Mouse (Mus musculus): Measurements from ENCODE around the gene Slc17a9.
A peak's percentile ranks its signal among the peaks of the same experiment; 100 is the strongest.

Slc17a9 gene

DNA sequence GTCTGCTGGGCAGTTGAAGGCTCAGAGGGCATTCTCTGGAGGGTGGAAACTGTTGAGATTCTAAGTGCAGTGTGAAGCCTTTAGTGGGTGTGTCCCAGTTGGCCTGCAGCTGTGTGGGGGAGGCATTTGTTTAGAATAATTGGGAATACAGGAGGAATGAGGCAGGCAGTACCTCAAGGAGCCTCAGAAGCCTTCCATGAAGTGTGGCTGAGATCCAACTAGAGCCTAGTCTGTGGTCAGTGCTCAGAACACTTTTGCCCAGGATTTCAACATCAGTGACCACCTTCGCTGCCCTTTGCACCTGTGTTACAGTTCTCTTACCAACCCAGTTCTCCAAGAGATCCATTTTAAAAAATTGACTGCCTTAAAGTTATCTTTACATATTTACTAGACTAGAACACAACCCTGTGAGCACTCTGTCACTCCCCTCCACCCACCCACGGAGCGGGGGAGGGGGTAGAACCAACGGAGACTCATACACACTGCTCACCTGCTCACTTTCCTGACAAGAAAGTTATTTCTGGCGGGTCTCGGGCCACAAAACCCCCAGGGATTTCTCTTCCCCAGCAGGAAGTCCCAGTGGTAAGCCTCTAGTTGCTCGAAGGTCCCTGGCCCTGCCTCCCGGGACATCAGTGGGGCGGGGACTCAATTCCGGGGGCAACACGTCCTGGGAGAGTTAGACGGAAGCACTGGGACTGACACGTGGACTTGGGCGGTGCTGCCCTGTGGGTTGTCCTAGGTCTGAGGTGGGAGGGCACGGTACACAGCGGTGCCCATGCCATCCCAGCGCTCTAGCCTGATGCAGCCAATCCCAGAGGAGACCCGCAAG is at the start of gene Slc17a9:
Gene Slc17a9 (plus strand): TSS at position 679 of the 829 bp plus-strand sequence.
- DNase-seq (ENCODE audit: low spot score), result no peak

DNA sequence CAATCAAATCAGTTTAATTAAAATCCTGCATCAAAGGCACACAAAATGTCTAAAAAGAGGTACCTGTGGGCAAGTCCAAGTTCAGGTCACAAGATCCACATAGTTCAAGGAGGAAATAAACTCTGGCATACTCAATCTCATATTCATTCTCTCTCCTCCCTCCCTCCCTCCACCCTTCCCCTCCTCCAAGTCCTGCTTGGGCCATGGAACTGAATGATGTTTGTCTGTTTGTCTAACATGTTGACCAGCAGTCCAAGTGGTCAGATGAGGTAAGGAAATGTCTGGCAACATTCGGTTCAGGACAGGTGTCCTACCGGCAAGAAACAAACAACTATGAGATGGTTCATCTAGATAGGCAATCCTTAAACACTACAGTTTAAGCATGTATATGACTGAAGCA is 48.4 kb upstream of the Slc17a9 start:
- DNase-seq (ENCODE audit: low spot score), result no peak

DNA sequence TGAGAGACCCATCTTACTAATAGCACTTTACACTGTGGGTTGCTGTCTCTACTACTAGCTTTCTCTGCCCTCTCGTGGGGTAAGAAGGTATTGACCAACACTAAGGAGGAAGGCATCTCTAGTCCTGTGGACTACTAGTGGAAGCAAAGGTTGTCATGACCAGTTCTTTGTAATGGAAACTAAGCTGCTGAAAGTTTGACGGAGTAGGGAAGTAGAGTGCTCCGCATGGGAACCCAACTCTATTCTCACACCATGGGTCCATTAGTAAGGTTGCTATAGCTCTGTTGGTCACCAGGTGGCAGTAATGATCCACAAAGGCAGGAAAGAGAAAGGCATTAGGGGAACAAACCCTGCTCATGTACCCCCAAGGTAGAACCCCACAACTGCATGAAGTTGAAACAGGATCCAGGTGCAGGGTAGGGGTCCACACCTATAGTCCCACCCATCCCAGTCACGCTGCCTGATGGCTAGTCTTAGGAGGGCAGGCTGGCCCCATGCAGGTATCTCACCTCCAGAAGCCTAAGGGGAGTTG is 46.4 kb upstream of the Slc17a9 start:
- DNase-seq (ENCODE audit: low spot score), result peak; percentile 81

DNA sequence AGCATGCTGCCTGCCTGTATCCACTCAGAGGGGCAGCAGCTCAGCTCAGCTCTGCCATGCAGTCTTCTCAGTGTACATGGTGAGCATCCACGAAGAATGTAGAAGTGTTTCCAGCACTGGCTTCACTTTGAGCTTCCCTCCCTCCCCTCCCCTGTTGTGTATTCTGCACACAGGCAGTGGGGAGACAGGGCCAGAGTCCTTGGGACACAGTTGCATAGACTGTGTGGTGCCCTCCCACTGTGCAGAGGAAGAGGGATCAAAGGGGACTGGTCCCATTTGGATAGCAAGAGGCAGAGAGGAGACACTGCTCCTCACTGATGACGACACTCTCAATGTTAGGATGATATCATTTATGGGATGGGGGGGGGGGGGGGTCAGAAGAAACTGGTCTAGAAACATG is 43.8 kb upstream of the Slc17a9 start:
- no peak for DNase-seq (ENCODE audit: low spot score)

DNA sequence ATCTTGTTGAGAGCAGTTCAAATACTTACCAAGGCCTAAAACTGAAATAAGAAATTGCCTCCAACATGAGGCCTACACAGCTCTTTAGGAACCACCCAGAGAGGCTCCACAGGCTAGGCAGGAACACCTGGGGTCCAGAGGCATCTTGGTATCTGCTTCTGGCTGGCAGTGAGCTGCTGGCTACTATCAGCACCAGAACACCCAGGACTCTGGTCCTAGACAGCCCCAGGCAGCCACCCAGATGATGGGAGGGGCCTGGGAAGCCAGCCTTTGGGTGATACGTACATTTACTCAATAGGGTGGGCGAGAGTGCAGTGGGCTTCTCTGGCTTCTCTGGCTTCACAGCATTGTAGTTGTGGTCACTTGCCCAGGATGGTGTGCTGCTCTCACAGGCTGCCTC is 41.5 kb upstream of the Slc17a9 start:
- no peak for DNase-seq (ENCODE audit: low spot score)

DNA sequence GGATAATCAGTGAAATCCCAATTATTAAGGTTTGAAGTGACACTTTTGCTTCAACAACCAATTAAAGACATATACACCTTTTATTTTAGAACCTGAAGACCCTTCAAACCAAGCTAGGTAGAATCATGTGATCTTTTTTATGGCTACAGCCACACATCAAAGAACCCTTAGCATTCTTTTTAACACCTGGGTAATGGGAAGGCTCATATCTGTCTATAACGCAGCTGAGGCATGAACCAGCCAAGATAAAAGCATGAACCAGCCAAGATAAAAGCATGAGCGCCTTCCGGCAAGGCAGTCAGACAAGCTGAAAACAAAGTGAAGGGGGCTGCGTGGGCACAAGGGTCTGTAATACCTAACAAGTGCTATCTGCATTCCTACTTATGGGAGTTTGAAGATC is 41.0 kb upstream of the Slc17a9 start:
- no peak for DNase-seq (ENCODE audit: low spot score)

DNA sequence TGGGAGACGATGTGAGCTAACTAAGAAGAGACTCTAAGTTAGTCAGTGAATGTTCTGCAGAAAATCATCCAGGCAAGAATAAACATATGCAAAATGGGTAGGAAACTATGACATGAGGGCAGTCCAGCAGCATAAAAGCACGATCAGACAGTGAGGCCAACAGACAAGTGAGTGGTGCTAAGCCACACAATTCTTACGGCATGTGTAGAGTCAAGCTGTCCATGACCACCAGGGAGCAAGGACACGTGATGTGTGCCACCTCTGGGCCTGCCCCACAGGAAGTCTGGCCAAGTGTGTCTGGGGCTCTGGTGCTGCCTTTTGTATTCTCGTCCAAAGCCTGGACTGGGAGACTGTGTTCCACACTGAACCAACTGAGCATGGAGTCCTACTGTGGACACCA is 35.2 kb upstream of the Slc17a9 start:
- DNase-seq (ENCODE audit: low spot score), result no peak

DNA sequence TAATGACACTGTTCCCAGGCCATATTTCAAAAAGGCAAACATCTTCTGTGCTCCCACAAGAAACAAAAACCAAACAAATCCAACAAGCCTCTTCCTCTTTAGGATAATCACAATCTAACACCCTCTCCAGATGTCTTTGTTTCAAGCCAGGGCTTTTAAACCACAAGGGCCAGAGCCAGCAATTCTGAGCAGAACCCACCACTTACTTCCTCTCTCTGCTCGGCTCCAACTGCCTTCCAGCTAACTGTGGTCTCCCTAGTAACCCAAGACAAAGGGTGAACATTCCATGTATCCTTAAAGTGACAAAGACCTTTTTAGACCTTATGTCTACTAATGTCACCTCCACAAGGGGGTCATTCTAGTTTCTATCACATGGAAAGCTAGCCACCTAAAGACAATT is 32.4 kb upstream of the Slc17a9 start:
- no peak for DNase-seq (ENCODE audit: low spot score)

DNA sequence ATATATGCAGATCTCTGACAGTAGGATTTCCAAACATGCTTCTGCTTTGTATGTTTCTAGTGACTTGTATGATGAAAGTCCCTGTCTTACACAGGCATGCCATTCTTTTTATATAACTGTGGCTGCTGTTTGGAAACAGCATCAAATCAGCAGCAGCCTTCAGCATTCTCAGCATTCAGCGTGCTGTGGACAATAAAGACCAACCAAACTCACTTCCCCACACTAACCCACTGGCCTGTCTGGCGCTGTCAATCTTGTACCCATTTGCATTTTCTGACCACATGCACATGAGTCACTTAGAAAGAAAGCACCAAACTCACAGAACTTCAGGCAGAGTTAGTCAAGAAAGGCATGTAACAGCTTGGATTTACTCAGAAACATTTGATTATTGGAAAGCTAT is 29.9 kb upstream of the Slc17a9 start:
- no peak for DNase-seq (ENCODE audit: low spot score)

DNA sequence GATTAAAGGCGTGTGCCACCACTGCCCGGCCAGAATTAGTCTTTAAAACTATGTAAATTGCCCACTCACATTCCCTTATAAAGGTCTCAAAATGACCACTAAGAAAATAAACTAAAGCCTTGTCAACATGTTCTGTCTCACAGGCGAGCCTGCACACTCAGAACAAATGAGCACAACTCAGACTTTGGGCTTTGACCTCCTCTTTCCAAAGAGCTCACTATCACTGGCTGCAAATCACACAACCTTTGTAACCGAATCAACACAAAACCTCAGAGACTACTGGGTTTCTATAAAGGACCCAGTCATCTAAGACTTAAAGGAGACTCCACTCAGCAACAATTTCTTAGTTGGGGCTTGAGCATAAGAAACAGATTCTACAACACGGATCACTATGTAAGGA is 24.6 kb upstream of the Slc17a9 start:
- no peak for DNase-seq (ENCODE audit: low spot score)

DNA sequence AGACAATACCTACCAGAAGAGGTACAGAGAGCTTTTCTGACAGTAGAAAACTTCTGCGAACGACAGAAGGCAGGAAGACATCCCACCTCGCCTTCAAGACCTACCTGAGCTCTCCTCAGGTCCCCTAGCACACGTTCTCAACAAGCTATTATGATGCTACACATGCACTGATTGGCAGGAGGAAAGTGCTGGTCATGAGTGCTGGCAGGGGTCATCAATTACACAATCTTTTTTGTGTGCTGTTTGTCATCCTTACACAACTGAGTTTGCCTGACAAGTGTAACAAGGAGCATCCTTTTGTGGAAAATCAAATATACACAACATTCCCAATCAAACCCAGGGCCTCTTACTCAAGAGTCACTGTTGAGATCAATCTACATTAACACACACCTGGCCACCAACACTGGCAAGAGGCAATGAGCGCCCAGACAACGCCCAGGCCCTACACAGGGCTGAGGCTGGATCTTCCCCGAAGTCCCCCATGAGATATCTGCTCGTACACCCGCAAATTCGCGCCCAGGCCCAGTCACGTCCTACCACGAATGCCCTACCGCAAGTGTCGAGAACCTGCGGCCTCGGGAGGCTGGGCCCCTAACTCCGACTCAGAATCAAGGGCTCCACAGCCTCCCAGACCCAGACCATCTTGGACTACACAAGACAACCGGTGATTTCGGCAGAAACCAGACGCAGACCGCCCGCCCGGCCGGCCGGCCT is 23.9 kb upstream of the Slc17a9 start:
- peak; percentile 39 for DNase-seq (ENCODE audit: low spot score)

DNA sequence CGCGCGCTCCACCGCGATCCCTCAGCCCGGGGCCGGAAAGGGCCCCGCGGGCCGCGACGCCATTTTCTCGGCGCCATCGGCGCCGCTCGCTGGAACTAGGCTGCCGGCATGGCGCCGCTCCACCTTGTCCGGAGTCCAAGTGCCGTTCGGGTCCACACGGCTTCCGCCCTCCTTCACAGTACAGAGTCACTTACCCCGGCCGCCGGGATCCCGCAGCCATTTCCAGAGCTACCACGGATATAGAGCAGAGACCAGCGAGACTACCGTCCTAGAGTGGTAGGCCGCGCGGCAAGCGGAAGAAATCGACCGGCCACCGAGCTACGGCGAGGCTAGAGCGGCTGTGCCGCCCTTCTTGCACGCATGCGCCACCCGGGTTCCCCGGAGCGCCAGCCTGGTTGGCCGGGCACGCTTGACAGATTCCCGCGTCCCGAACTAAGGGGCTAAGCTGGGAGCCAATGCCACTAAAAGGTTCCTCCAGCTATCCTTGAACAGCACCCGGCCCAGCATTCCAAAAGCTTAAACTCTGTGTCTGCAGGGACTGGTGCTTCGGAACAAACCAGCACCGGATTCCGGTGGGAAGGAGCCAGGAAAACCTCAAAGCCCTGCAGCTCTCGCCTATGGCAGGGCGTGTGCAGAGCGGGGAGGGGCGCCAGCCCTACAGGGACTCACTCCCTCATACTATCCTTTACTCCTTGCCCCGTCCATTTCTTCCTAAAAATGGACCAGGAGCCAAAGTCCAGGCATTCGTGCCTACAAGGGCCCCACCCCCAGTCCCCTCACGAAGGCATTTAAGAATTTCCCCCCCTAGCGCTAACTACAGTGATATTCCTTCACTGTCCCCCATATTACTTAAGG is 23.1 kb upstream of the Slc17a9 start:
- peak; percentile 90 for DNase-seq (ENCODE audit: low spot score)

DNA sequence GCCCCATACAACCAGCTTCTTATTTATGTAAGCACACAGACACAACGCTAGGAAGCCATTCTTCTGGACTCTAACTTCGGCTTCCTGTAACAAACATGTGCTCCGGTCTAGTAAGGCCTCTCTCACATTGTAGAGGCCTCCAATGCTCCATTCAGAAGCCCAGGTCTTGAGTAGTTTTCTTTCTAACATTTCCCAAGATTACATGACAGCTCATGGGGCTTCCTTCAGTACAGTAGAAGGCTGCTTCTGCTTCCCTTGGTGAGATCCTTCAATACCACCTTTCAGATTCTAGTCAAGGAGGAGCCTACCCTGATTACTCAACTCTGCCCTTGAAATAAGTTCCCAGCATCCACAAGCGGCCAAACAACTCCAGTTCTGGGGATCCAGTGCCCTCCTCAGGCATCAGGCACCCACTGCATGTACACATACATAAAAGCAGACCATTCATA is 22.3 kb upstream of the Slc17a9 start:
- no peak for DNase-seq (ENCODE audit: low spot score)

DNA sequence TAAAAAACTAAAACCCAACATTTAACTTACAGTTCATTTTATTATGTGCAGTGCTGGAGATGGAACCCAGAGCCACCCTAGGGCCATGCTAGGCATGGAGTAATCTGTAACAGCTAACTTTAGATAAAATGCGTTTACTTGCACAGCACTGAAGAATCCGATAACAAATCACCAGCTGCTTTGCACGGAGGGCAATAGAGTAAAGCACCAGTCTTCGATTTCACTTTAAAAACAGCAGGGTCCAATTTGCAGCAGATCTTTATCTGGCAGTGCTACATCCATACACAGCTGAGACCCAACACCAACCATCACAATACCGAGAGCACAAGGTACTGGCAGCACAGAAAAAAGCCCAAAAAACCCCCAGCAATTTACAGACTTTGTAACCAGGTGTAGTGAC is 21.9 kb upstream of the Slc17a9 start:
- no peak for DNase-seq (ENCODE audit: low spot score)

DNA sequence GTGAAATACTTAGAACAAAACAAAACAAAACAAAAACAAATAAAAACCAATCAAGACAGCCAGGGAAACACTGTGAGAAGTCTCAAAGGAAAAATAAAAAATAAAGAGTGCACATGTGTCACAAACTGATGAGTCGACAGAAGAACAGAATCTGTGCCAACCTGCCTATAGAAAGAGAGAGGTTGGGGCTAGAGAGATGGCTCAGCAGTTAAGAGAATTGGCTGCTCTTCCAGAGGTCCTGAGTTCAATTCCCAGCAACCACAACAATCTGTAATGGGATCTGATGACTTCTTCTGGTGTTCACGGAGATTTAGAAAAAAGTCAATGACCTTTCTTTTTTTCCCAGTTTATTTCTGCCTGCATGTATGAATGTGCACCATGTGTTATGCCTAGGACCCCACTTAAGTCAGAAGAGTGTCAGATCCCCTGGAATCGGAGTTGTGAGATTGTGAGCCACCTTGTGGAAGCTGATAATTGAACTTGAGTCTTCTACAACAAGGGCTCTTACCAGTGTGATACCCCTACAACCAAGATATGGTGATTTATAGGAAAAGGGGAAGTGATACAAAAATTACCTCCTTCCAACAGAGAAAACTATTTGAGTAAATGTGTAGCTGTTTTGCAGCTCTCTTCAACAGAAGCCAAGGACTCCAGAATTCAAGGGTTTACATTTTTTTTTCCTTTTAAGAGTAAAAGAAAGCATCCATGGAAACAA is 21.3 kb upstream of the Slc17a9 start:
- no peak for DNase-seq (ENCODE audit: low spot score)

DNA sequence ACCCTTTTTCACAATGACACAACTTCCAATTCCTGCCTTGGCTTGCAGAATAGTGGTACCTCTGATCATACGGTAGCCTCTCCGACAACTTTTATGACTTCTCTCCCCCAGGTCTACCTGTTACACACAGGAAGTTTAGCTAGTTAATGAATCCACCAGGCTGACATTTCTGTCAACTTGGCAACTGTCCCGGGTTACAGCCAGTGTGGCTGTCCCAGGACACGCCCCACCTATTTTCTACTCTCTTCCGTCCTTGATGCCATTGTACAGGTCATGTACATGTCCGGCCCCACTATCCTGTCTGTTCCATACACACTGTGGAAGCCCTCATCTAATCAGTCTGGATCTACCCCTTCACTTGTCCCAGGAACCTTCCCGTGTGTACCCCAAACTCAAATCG is 20.5 kb upstream of the Slc17a9 start:
- no peak for DNase-seq (ENCODE audit: low spot score)

DNA sequence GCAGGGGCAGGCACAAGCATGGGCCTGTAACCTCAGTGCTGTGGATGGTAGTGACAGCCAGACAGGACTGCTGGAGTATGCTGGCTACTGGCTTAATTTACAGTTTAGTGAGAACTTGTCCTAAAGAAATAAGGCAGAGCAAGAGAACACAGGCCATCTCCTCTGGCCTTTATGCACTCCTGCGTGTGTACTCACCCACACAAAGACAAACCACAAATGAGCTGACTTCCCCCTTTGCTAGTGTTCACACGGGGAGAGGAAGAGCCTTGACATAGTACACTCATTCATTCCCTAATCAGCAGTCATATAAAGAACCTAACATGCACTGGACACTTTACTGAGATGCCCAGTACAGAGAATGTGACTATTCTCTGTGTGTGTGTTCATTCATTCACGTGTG is 20.0 kb upstream of the Slc17a9 start:
- DNase-seq (ENCODE audit: low spot score), result no peak

DNA sequence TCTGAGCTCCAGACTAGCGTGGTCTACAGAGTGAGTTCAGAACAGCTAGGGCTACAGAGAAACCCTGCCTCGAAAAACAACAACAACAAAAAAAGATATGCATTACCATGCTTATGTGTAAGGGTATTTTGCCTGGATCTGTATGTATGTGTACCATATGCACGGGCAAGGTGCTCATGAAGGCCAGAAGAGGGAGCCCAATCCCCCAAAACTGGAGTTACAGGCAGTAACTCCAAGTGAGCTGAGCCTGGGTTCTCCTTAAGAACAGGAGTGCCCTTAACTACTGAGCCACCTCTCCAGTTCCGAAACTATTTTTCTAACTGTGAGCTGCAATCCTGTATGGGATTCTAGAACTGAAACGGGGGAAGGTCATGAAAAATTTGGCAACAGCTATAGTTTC is 19.1 kb upstream of the Slc17a9 start:
- no peak for DNase-seq (ENCODE audit: low spot score)

DNA sequence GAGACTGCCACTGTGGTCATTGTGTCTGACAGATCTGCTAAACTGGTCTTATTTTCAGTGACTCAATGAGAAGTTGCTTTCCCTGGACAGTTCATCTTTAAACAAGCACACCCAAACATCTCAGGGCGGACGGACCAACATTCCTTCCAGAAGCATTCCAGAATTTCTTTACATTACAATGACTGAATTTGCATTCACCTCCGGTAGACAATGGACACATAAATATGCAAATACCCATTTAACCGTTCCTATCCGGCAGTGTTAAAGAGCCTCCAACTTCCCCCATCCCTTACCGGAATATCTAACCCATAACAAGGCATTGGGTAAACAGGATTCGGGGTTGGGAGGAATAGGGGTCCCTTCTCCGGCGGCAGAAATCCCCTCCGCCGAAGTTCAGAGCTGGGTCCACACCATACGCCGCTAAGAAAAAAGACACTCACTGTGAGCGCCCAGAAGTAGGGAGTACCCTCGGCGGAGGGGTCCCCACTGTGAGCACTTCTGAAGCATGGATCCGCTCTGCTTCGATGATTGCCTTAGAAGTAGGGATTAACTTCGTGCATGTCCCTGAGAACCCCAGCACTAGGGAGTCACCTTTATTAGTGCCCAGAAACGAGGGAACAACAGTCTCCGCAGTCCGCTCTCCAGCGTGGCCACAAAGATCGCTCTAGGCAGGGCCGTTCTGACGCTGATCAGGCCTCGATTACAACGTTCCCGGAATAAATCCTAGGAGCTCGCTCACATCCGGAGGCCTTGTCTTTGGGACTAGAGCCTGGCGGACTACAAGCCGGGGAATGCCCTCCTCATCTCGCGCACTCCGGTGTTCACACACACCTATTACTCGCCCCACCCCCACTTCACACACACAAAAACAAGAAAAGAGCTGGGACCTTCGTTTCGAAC is 15.8 kb upstream of the Slc17a9 start:
- DNase-seq (ENCODE audit: low spot score), result no peak

DNA sequence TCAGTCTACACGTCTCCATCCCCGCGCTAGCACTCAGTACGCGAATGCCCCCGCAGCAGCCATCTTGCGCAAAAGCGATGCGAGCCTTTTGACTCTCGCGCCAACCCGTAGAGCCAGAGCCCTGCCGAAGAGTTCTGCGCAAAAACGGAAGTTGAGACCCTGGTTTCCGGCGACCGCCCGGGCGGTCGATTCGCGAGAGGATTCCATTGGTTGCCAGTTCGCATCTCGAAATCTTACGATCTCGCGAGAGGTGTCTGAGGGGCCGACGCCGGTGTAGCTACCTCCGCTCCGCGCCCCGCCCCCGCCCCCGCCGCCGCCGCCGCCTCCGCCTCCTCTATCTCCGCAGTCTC is 15.2 kb upstream of the Slc17a9 start, which contains the start of the genes Dido1 and Gid8:
Gene Dido1 (minus strand): TSS at position 77 of the 350 bp plus-strand sequence.
Gene Gid8 (plus strand): TSS at position 195 of the 350 bp plus-strand sequence.
- peak; percentile 95 for DNase-seq (ENCODE audit: low spot score)
